Mouse (Mus musculus) MEL (cell line): ENCODE measurements around the gene Lpo. TPM values are rescaled to one million over a fixed set of nuclear protein-coding genes. Genes with fewer than 3 reads are reported as not detected.
A peak's percentile ranks its signal among the peaks of the same experiment; 100 is the strongest.

ENCODE experiments used
- DNase-seq: peaks from one replicate; pipeline ENCODE4 v3.0.0; 2011; ENCODE audit warnings: low read depth, low spot score
- H3K27ac ChIP-seq: 2 replicates; pipeline ENCODE4 v1.5.1; 2012; ENCODE audit warnings: low read depth, mild to moderate bottlenecking, control low read depth, low read length, moderate library complexity; ENCODE audit not compliant: control insufficient read depth
- H3K27me3 ChIP-seq, 2 experiments: fragments of 150-350 bp in 1 of 2; sonication (generic) in 1 of 2; 2 replicates each; pipeline ENCODE4 v1.6.1; 2012; ENCODE audit warnings: low read length in 2 of 2, mild to moderate bottlenecking in 2 of 2, improper control_type of control experiment in 1 of 2, moderate library complexity in 1 of 2; ENCODE audit not compliant: insufficient read depth in 2 of 2, control insufficient read depth in 1 of 2
- H3K36me3 ChIP-seq, 2 experiments: 2 replicates each; pipeline ENCODE4 v1.6.1; 2012 to 2014; ENCODE audit warnings: low read length in 2 of 2, improper control_type of control experiment in 1 of 2, inconsistent platforms in 1 of 2, mild to moderate bottlenecking in 1 of 2; ENCODE audit not compliant: insufficient read depth in 2 of 2, control insufficient read depth in 1 of 2
- H3K4me1 ChIP-seq, 2 experiments: fragments of 150-350 bp in 1 of 2; sonication (generic) in 1 of 2; 2 replicates each; pipeline ENCODE4 v1.6.1; 2012; ENCODE audit warnings: low read length in 2 of 2, improper control_type of control experiment in 1 of 2, mild to moderate bottlenecking in 1 of 2; ENCODE audit not compliant: insufficient read depth in 2 of 2, control insufficient read depth in 1 of 2
- H3K4me3 ChIP-seq, 2 experiments: fragments of 150-350 bp in 1 of 2; sonication (generic) in 1 of 2; 2 replicates each; pipeline ENCODE4 v1.5.1; 2012; ENCODE audit warnings: low read depth in 2 of 2, low read length in 2 of 2, mild to moderate bottlenecking in 2 of 2, moderate library complexity in 2 of 2, control low read depth in 1 of 2, improper control_type of control experiment in 1 of 2; ENCODE audit not compliant: control insufficient read depth in 1 of 2, insufficient read depth in 1 of 2
- H3K79me2 ChIP-seq: 2 replicates; pipeline ENCODE4 v1.6.1; 2012; ENCODE audit warnings: mild to moderate bottlenecking, low read length, moderate library complexity; ENCODE audit not compliant: control insufficient read depth, poor library complexity, insufficient read depth
- H3K9ac ChIP-seq: 2 replicates; pipeline ENCODE4 v1.6.1; 2012; ENCODE audit warnings: low read depth, mild to moderate bottlenecking, control low read depth, low read length, moderate library complexity; ENCODE audit not compliant: control insufficient read depth, poor library complexity, severe bottlenecking
- H3K9me3 ChIP-seq: fragments of 150-350 bp; sonication (generic); replicated peaks from 2 replicates; pipeline ENCODE4 v1.6.1; 2012; ENCODE audit warnings: mild to moderate bottlenecking, low read length, improper control_type of control experiment, moderate library complexity; ENCODE audit not compliant: insufficient read depth
- BHLHE40 ChIP-seq: IDR thresholded peaks from 2 replicates; pipeline ENCODE4 v1.6.1; 2012; ENCODE audit warnings: low read depth, mild to moderate bottlenecking, inconsistent platforms, low read length, improper control_type of control experiment, borderline replicate concordance
- E2F4 ChIP-seq: IDR thresholded peaks from 2 replicates; pipeline ENCODE4 v1.6.1; 2011; ENCODE audit warnings: low read depth, low read length, improper control_type of control experiment, borderline replicate concordance
- ELF1 ChIP-seq: IDR thresholded peaks from 2 replicates; pipeline ENCODE4 v1.6.1; 2014; ENCODE audit warnings: low read depth, mild to moderate bottlenecking, inconsistent platforms, low read length, improper control_type of control experiment, moderate library complexity
- ETS1 ChIP-seq: IDR thresholded peaks from 2 replicates; pipeline ENCODE4 v1.6.1; 2012; ENCODE audit warnings: low read depth, mild to moderate bottlenecking, inconsistent platforms, low read length, improper control_type of control experiment, moderate library complexity
- HCFC1 ChIP-seq: IDR thresholded peaks from 2 replicates; pipeline ENCODE4 v1.6.1; 2012; ENCODE audit warnings: low read depth, mild to moderate bottlenecking, inconsistent platforms, low read length, improper control_type of control experiment, moderate library complexity
- MAX ChIP-seq: IDR thresholded peaks from 2 replicates; pipeline ENCODE4 v1.6.1; 2011; ENCODE audit warnings: low read length, improper control_type of control experiment
- MEF2A ChIP-seq: IDR thresholded peaks from 2 replicates; pipeline ENCODE4 v1.6.1; 2014; ENCODE audit warnings: low read depth, mild to moderate bottlenecking, inconsistent platforms, low read length, improper control_type of control experiment; ENCODE audit not compliant: poor library complexity, insufficient replicate concordance, severe bottlenecking; ENCODE audit errors: extremely low read depth
- MXI1 ChIP-seq: IDR thresholded peaks from 2 replicates; pipeline ENCODE4 v1.6.1; 2011; ENCODE audit warnings: mild to moderate bottlenecking, low read depth, low read length, improper control_type of control experiment
- MYC ChIP-seq: IDR thresholded peaks from 2 replicates; pipeline ENCODE4 v1.6.1; 2011; ENCODE audit warnings: low read depth, mild to moderate bottlenecking, low read length, improper control_type of control experiment, moderate library complexity
- NELFE ChIP-seq: IDR thresholded peaks from 2 replicates; pipeline ENCODE4 v1.6.1; 2011; ENCODE audit warnings: low read depth, low read length, improper control_type of control experiment
- NRF1 ChIP-seq: IDR thresholded peaks from 2 replicates; pipeline ENCODE4 v1.6.1; 2014; ENCODE audit warnings: low read depth, mild to moderate bottlenecking, inconsistent platforms, low read length, improper control_type of control experiment, moderate library complexity; ENCODE audit not compliant: poor library complexity, insufficient read depth, severe bottlenecking
- POLR2A ChIP-seq, 2 experiments: IDR thresholded peaks; 2 replicates each; pipeline ENCODE4 v1.6.1; 2011 to 2012; ENCODE audit warnings: low read length in 2 of 2, mild to moderate bottlenecking in 2 of 2, control low read depth in 1 of 2, improper control_type of control experiment in 1 of 2, low read depth in 1 of 2, moderate library complexity in 1 of 2; ENCODE audit not compliant: control insufficient read depth in 1 of 2, insufficient read depth in 1 of 2, poor library complexity in 1 of 2
- POLR2AphosphoS2 ChIP-seq: IDR thresholded peaks from 2 replicates; pipeline ENCODE4 v1.6.1; 2011; ENCODE audit warnings: low read length, improper control_type of control experiment
- SIN3A ChIP-seq: IDR thresholded peaks from 2 replicates; pipeline ENCODE4 v1.6.1; 2012; ENCODE audit warnings: low read length, improper control_type of control experiment, inconsistent platforms
- TBP ChIP-seq: IDR thresholded peaks from 2 replicates; pipeline ENCODE4 v1.8.0; 2011; ENCODE audit warnings: low read depth, low read length, improper control_type of control experiment
- ZMIZ1 ChIP-seq: IDR thresholded peaks from 2 replicates; pipeline ENCODE4 v1.6.1; 2012; ENCODE audit warnings: low read depth, mild to moderate bottlenecking, inconsistent platforms, low read length, improper control_type of control experiment, moderate library complexity
- polyA plus RNA-seq, 2 experiments: library from polyadenylated mRNA; stranded (reverse) in 1 of 2; unstranded in 1 of 2; fragments of >175 nt in 1 of 2; fragments of >200 nt in 1 of 2; gene quantifications; 2 replicates each; pipeline versions ENCODE4 v1.2.1 to v1.2.4; 2012; ENCODE audit warnings: low replicate concordance in 2 of 2, low read depth in 1 of 2; ENCODE audit not compliant: insufficient read length in 2 of 2, insufficient read depth in 1 of 2, missing spikeins in 1 of 2
- total RNA-seq: library from RNA; depleted of rRNA; stranded (reverse); fragments of 300-350 nt; gene quantifications from 2 replicates; pipeline ENCODE4 v1.2.3, GENCODE M21; 2012

The Lpo gene
- total and polyA plus RNA-seq, 3 experiments, result not detected

- no peaks in the 10 kb centered on the region; the same call in 1 of the 2 replicates for H3K79me2 ChIP-seq
- no peaks in the 10 kb centered on the region for H3K9me3 ChIP-seq
- peak within 1 kb of the TSS; percentile 30 for H3K27ac ChIP-seq
- TF ChIP-seq POLR2A (IDR thresholded peaks at IDR 0.05; ENCODE audit: control insufficient read depth in 1 of 2, insufficient read depth in 1 of 2, low read depth in 1 of 2, low read length in 2 of 2, poor library complexity in 1 of 2) (peak; percentile 63 to 83), ZMIZ1 (no peak), ELF1 (peak; percentile 88), MYC (peak; percentile 85), NELFE (peak; percentile 78), POLR2AphosphoS2 (no peak), TBP (peak; percentile 75), HCFC1 (peak; percentile 85), NRF1 (peak; percentile 80), MXI1 (peak; percentile 100), BHLHE40 (no peak), MEF2A (no peak), MAX (peak; percentile 93), SIN3A (peak; percentile 99), ETS1 (0 out of 2 replicates have a peak, but pooled peaks have one; percentile 9)
- peak within 1 kb of the TSS; percentile 69 for H3K9ac ChIP-seq
- peaks cover 0 to under 1% of the 10 kb centered on the region in 2 experiments; a peak in 1 of 4 replicates for H3K27me3 ChIP-seq
- H3K36me3 ChIP-seq, result peaks cover 0 to 6% of the 10 kb centered on the region in 2 experiments; a peak in 1 of 4 replicates
- peaks cover 0 to 7% of the 10 kb centered on the region in 2 experiments; a peak in 1 of 4 replicates for H3K4me1 ChIP-seq
- peak; percentile 98 for DNase-seq
- peak within 1 kb of the TSS; percentile 59 to 67 for H3K4me3 ChIP-seq
Measured at GRCm38 (mm10) chr11:87852690-87853596, 24.9 kb upstream of the Lpo start, which contains the start of gene Mks1. TSS of gene Mks1 (plus strand) at chr11:87853215.

GRCm38 (mm10) chr11:87847884-87848283, 19.8 kb upstream of the Lpo start:
- TF ChIP-seq E2F4, result no peak
- H3K9ac ChIP-seq, result no peak overlapping the region
- H3K27ac ChIP-seq, result no peak overlapping the region
- peaks cover 0 to 2% of the 10 kb centered on the region in 2 experiments; a peak in 1 of 4 replicates for H3K36me3 ChIP-seq
- H3K9me3 ChIP-seq, result no peaks in the 10 kb centered on the region
- no peaks in the 10 kb centered on the region; the same call in 1 of the 2 replicates for H3K79me2 ChIP-seq
- H3K4me1 ChIP-seq, result peaks cover 0 to 4% of the 10 kb centered on the region in 2 experiments; a peak in 1 of 4 replicates
- peaks cover 6 to 9% of the 10 kb centered on the region in 2 experiments; a peak in 3 of 4 replicates for H3K27me3 ChIP-seq
- no peak for DNase-seq
- no peak overlapping the region for H3K4me3 ChIP-seq
